Mouse (Mus musculus) forebrain, embryonic 11.5 days (tissue): ENCODE data around the gene Ric8b. TPM values are rescaled to one million over a fixed set of nuclear protein-coding genes. Genes with fewer than 3 reads are reported as not detected.

ENCODE experiments used
- ATAC-seq: fragments of 200-750 bp; cut with Nextera tagmentation; replicated peaks from 2 replicates; pipeline ENCODE4 v1.8.0; 2017; ENCODE audit warnings: moderate TSS enrichment; ENCODE audit not compliant: low FRiP score
- DNase-seq: peaks from one replicate; pipeline ENCODE4 v3.0.0-alpha.2; 2017; ENCODE audit warnings: low spot score
- H3K27ac ChIP-seq: fragments of 300-500 bp; sonication (generic); 2 replicates; pipeline ENCODE4 v1.5.1; 2014; ENCODE audit warnings: low read depth, low read length
- H3K27me3 ChIP-seq: fragments of 300-500 bp; sonication (generic); 2 replicates; pipeline ENCODE4 v1.6.1; 2014; ENCODE audit warnings: mild to moderate bottlenecking, low read length, mixed read lengths; ENCODE audit not compliant: control insufficient read depth, insufficient read depth
- H3K36me3 ChIP-seq: fragments of 300-500 bp; sonication (generic); 2 replicates; pipeline ENCODE4 v1.6.1; 2014; ENCODE audit warnings: mild to moderate bottlenecking, low read length, moderate library complexity, mixed read lengths; ENCODE audit not compliant: control insufficient read depth, insufficient read depth
- H3K4me1 ChIP-seq: fragments of 300-500 bp; sonication (generic); replicated peaks from 2 replicates; pipeline ENCODE4 v1.6.1; 2014; ENCODE audit warnings: low read length, mixed read lengths; ENCODE audit not compliant: control insufficient read depth, insufficient read depth
- H3K4me2 ChIP-seq: fragments of 300-500 bp; sonication (generic); 2 replicates; pipeline ENCODE4 v1.6.1; 2014; ENCODE audit warnings: low read depth, mild to moderate bottlenecking, low read length, moderate library complexity, mixed read lengths; ENCODE audit not compliant: severe bottlenecking
- H3K4me3 ChIP-seq: fragments of 300-500 bp; sonication (generic); 2 replicates; pipeline ENCODE4 v1.5.1; 2014; ENCODE audit warnings: low read depth, low read length
- H3K9ac ChIP-seq: fragments of 300-500 bp; sonication (generic); 2 replicates; pipeline ENCODE4 v1.6.1; 2014; ENCODE audit warnings: low read length
- H3K9me3 ChIP-seq: fragments of 300-500 bp; sonication (generic); 2 replicates; pipeline ENCODE4 v1.6.1; 2016; ENCODE audit warnings: low read length, mixed read lengths; ENCODE audit not compliant: control insufficient read depth
- WGBS: fragments of 180-500 bp; shearing (Covaris S2); extraction: QIAGEN DNeasy Blood & Tissue Kit; methylation state at CpG from one replicate; pipeline ENCODE4 v1.1.7; 2014; 5-methylcytosine and 5-hydroxymethylcytosine counted together
- polyA plus RNA-seq: library from polyadenylated mRNA; unstranded; fragments of >200 nt; fragmentation: Nextera tagmentation; extraction: Ambion mirVana; gene quantifications from 2 replicates; pipeline ENCODE4 v1.2.1, GENCODE M21; 2014

Gene Ric8b
- polyA plus RNA-seq, 1 experiment from 2014 or later: 22.4 TPM

- 91% methylated on average over 5 of the region's 5 CpGs for WGBS
- no peak overlapping the region for H3K4me2 ChIP-seq
- no peak overlapping the region for H3K9ac ChIP-seq
- ATAC-seq: no peak
- H3K27ac ChIP-seq: no peak overlapping the region
- no peaks in the 10 kb centered on the region for H3K9me3 ChIP-seq
- no peak for DNase-seq
- H3K4me3 ChIP-seq: no peak overlapping the region
- H3K36me3 ChIP-seq: peaks cover 5% of the 10 kb centered on the region; the same call in 1 of the 2 replicates
- H3K27me3 ChIP-seq: no peaks in the 10 kb centered on the region
- H3K4me1 ChIP-seq: no peaks in the 10 kb centered on the region
Measured at GRCm38 (mm10) chr10:84980291-84980690, 62.9 kb downstream of the Ric8b start.

GRCm38 (mm10) chr10:84981441-84981840 lies 64.0 kb downstream of the Ric8b start:
- 87% methylated on average over 2 of the region's 2 CpGs for WGBS
- no peak for DNase-seq
- H3K36me3 ChIP-seq: peaks cover 5% of the 10 kb centered on the region; the same call in 1 of the 2 replicates

GRCm38 (mm10) chr10:84982675-84983074 lies 65.3 kb downstream of the Ric8b start:
- no peaks in the 10 kb centered on the region for H3K4me1 ChIP-seq
- peaks cover 5% of the 10 kb centered on the region; the same call in 1 of the 2 replicates for H3K36me3 ChIP-seq
- no peak overlapping the region for H3K27ac ChIP-seq
- H3K4me3 ChIP-seq: no peak overlapping the region
- DNase-seq (no peak), ATAC-seq (no peak)
- H3K27me3 ChIP-seq: no peaks in the 10 kb centered on the region
- no peak overlapping the region for H3K4me2 ChIP-seq
- no peaks in the 10 kb centered on the region for H3K9me3 ChIP-seq
- no peak overlapping the region for H3K9ac ChIP-seq
- 84% methylated on average over 7 of the region's 7 CpGs for WGBS

More at GRCm38 (mm10) chr10:84981441-84981840, 64.0 kb downstream of the Ric8b start:
- Histone ChIP-seq H3K4me3 (no peak overlapping the region), H3K4me2 (no peak overlapping the region), H3K9ac (no peak overlapping the region), H3K27ac (no peak overlapping the region), H3K9me3 (no peaks in the 10 kb centered on the region), H3K4me1 (no peaks in the 10 kb centered on the region), H3K27me3 (no peaks in the 10 kb centered on the region)
- no peak for ATAC-seq

- Histone ChIP-seq H3K4me1 (no peaks in the 10 kb centered on the region), H3K27me3 (no peaks in the 10 kb centered on the region), H3K27ac (no peak overlapping the region), H3K36me3 (peaks cover 5% of the 10 kb centered on the region; the same call in 1 of the 2 replicates), H3K4me2 (no peak overlapping the region), H3K9me3 (no peaks in the 10 kb centered on the region), H3K4me3 (no peak overlapping the region), H3K9ac (no peak overlapping the region)
- 78% methylated on average over 9 of the region's 9 CpGs for WGBS
- ATAC-seq: no peak
- peak; percentile 59 for DNase-seq
Measured at GRCm38 (mm10) chr10:84985956-84986355, 68.5 kb downstream of the Ric8b start.

GRCm38 (mm10) chr10:84987666-84988065 lies 70.2 kb downstream of the Ric8b start:
- ATAC-seq (no peak), DNase-seq (no peak)
- Histone ChIP-seq H3K9me3 (no peaks in the 10 kb centered on the region), H3K27me3 (no peaks in the 10 kb centered on the region), H3K36me3 (peaks cover 5% of the 10 kb centered on the region; the same call in 1 of the 2 replicates), H3K9ac (no peak overlapping the region), H3K4me2 (no peak overlapping the region), H3K27ac (no peak overlapping the region), H3K4me3 (no peak overlapping the region), H3K4me1 (no peaks in the 10 kb centered on the region)
- 72% methylated on average over 4 of the region's 4 CpGs for WGBS

GRCm38 (mm10) chr10:84988650-84989049 lies 71.2 kb downstream of the Ric8b start:
- no peak for DNase-seq
- no peak for ATAC-seq
- H3K27ac ChIP-seq: no peak overlapping the region
- H3K4me2 ChIP-seq: no peak overlapping the region
- no peaks in the 10 kb centered on the region for H3K4me1 ChIP-seq
- WGBS: 88% methylated on average over 4 of the region's 4 CpGs
- H3K9ac ChIP-seq: no peak overlapping the region
- no peak overlapping the region for H3K4me3 ChIP-seq
- H3K9me3 ChIP-seq: no peaks in the 10 kb centered on the region
- no peaks in the 10 kb centered on the region; the same call in 1 of the 2 replicates for H3K36me3 ChIP-seq
- no peaks in the 10 kb centered on the region for H3K27me3 ChIP-seq

- Histone ChIP-seq H3K4me3 (no peak overlapping the region), H3K9me3 (no peaks in the 10 kb centered on the region), H3K27me3 (no peaks in the 10 kb centered on the region), H3K9ac (no peak overlapping the region), H3K4me1 (no peaks in the 10 kb centered on the region), H3K36me3 (no peaks in the 10 kb centered on the region; the same call in 1 of the 2 replicates), H3K27ac (no peak overlapping the region), H3K4me2 (no peak overlapping the region)
- DNase-seq (no peak), ATAC-seq (no peak)
- 75% methylated on average over 4 of the region's 4 CpGs for WGBS
Measured at GRCm38 (mm10) chr10:84994346-84994745, 76.9 kb downstream of the Ric8b start.

GRCm38 (mm10) chr10:84994971-84995370 lies 77.6 kb downstream of the Ric8b start:
- ATAC-seq: no peak
- H3K27ac ChIP-seq: no peak overlapping the region
- H3K4me2 ChIP-seq: no peak overlapping the region
- no peaks in the 10 kb centered on the region for H3K9me3 ChIP-seq
- no peaks in the 10 kb centered on the region; the same call in 1 of the 2 replicates for H3K36me3 ChIP-seq
- no peak for DNase-seq
- 96% methylated on average over 3 of the region's 3 CpGs for WGBS
- H3K4me3 ChIP-seq: no peak overlapping the region
- H3K4me1 ChIP-seq: no peaks in the 10 kb centered on the region
- no peak overlapping the region for H3K9ac ChIP-seq
- H3K27me3 ChIP-seq: no peaks in the 10 kb centered on the region

GRCm38 (mm10) chr10:84996366-84996765 lies 79.0 kb downstream of the Ric8b start:
- no peaks in the 10 kb centered on the region for H3K9me3 ChIP-seq
- H3K9ac ChIP-seq: no peak overlapping the region
- no peaks in the 10 kb centered on the region; the same call in 1 of the 2 replicates for H3K36me3 ChIP-seq
- no peak overlapping the region for H3K4me3 ChIP-seq
- ATAC-seq (no peak), DNase-seq (no peak)
- H3K4me2 ChIP-seq: no peak overlapping the region
- no peaks in the 10 kb centered on the region for H3K27me3 ChIP-seq
- no peaks in the 10 kb centered on the region for H3K4me1 ChIP-seq
- WGBS: 88% methylated on average over 6 of the region's 6 CpGs
- H3K27ac ChIP-seq: no peak overlapping the region
